Mouse (Mus musculus) erythroblast, embryonic 14.5 days (primary cell): Measurements from ENCODE around the gene Gja1.

Experiments used
- GATA1 ChIP-seq: IDR thresholded peaks from 2 replicates; pipeline ENCODE4 v1.6.1; 2012; ENCODE audit warnings: low read length, inconsistent platforms, mixed read lengths
- TAL1 ChIP-seq: IDR thresholded peaks from 3 replicates; pipeline ENCODE4 v1.6.1; 2012; ENCODE audit warnings: low read length, inconsistent platforms, mixed read lengths

- TF ChIP-seq GATA1 (no peak), TAL1 (no peak)
Measured at GRCm38 (mm10) chr10:56422518-56422917, 45.4 kb downstream of the Gja1 start.
